Mouse (Mus musculus): ENCODE data around the gene Cyp4a29. TPM values are rescaled to one million over a fixed set of nuclear protein-coding genes. Genes with fewer than 3 reads are reported as not detected.
"Not testable (repeated sequence)": the region's sequence is repeated elsewhere in the genome, so short reads cannot be mapped to it uniquely, and the experiment has no call there.

Gene Cyp4a29
- polyA plus RNA-seq, 1 experiment from 2014 or later = not detected

DNA sequence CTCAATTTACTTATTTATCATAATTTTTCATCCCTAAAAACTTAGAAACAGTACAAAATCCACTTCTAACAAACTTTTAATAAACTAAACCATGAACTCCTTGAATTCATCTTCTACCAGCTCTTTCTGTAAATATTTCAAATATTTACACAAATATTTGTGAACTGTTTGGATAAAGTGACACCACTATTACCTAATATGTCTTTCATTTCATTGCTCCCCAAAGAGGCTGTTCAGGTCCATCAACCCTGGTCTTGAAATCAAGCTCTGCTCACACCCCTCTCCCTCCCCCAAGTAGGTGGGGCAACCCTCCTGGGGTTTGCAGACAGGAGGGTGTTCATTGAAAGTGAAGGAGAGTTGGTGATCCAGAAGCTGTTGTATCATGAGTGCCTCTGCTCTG is 56.9 kb downstream of the Cyp4a29 start, which contains the start of gene Cyp4a12a:
Gene Cyp4a12a (plus strand): TSS at position 301 of the 400 bp plus-strand sequence.
- H3K27me3 ChIP-seq (ENCODE audit: control insufficient read depth, insufficient read depth, low read length); H3K9ac ChIP-seq (ENCODE audit: low read length); H3K4me3 ChIP-seq (ENCODE audit: low read depth, low read length); H3K4me1 ChIP-seq (ENCODE audit: control insufficient read depth, insufficient read depth, low read length); ATAC-seq (ENCODE audit: insufficient read depth, low FRiP score, low TSS enrichment); DNase-seq (ENCODE audit: low spot score); H3K36me3 ChIP-seq (ENCODE audit: control insufficient read depth, insufficient read depth, low read length); H3K27ac ChIP-seq (ENCODE audit: low read depth, low read length); H3K4me2 ChIP-seq (ENCODE audit: low read depth); H3K9me3 ChIP-seq (ENCODE audit: control insufficient read depth, low read length): not testable (repeated sequence)

Other genes with a start within 250 kb of the Cyp4a29 start
- 15.3 and 18.9 TPM in 2 replicates for gene Stil, start 241.9 kb upstream of the Cyp4a29 start, polyA plus RNA-seq (2014; fragmentation: Nextera tagmentation; extraction: Ambion mirVana)
- gene Tal1, start 185.7 kb upstream of the Cyp4a29 start, polyA plus RNA-seq (2014; fragmentation: Nextera tagmentation; extraction: Ambion mirVana) = 6.7 and 7.5 TPM in 2 replicates
- 9.7 and 14.7 TPM in 2 replicates for gene Pdzk1ip1, start 153.4 kb upstream of the Cyp4a29 start, polyA plus RNA-seq (2014; fragmentation: Nextera tagmentation; extraction: Ambion mirVana)
- gene Cyp4x1, start 107.8 kb upstream of the Cyp4a29 start, polyA plus RNA-seq (2014; fragmentation: Nextera tagmentation; extraction: Ambion mirVana) = 1.2 and 2.3 TPM in 2 replicates
- not detected in 2 replicates for gene Cyp4a12a, start 57.0 kb downstream of the Cyp4a29 start, polyA plus RNA-seq (2014; fragmentation: Nextera tagmentation; extraction: Ambion mirVana)
- gene Cyp4a12b, start 169.5 kb downstream of the Cyp4a29 start, polyA plus RNA-seq (2014; fragmentation: Nextera tagmentation; extraction: Ambion mirVana) = not detected in 2 replicates
- not detected in 2 replicates for gene Cyp4a30b, start 210.5 kb downstream of the Cyp4a29 start, polyA plus RNA-seq (2014; fragmentation: Nextera tagmentation; extraction: Ambion mirVana)

All from neural tube, embryonic 11.5 days (tissue).